Mouse (Mus musculus) bone marrow macrophage, adult 2 months (primary cell): ENCODE results near the gene Fancg.

Experiments used
- CTCF ChIP-seq: IDR thresholded peaks from 2 replicates; pipeline ENCODE4 v1.5.1; 2012; ENCODE audit warnings: low read depth, mild to moderate bottlenecking, low read length, moderate library complexity
- POLR2A ChIP-seq: IDR thresholded peaks from 2 replicates; pipeline ENCODE4 v1.6.1; 2012; ENCODE audit warnings: mild to moderate bottlenecking, low read depth, low read length, borderline replicate concordance

GRCm38 (mm10) chr4:42988296-42988695, 22.0 kb downstream of the Fancg start:
- TF ChIP-seq POLR2A (no peak), CTCF (no peak)
